Mouse (Mus musculus) G1E (cell line): ENCODE measurements around the gene Nf2. TPM values are rescaled to one million over a fixed set of nuclear protein-coding genes. Genes with fewer than 3 reads are reported as not detected.

Source experiments
- ATAC-seq: 2 replicates; pipeline ENCODE4 v1.8.0; 2016; ENCODE audit warnings: mild to moderate bottlenecking; ENCODE audit not compliant: insufficient number of reproducible peaks, poor library complexity, low FRiP score, severe bottlenecking; ENCODE audit errors: extremely low read depth
- DNase-seq: peaks from one replicate; pipeline ENCODE4 v3.0.0; 2012; ENCODE audit warnings: low spot score
- H3K27me3 ChIP-seq: 2 replicates; pipeline ENCODE4 v1.6.1; 2012; ENCODE audit warnings: mild to moderate bottlenecking, low read length, inconsistent platforms; ENCODE audit not compliant: insufficient read depth
- H3K36me3 ChIP-seq: replicated peaks from 2 replicates; pipeline ENCODE3; 2012; ENCODE audit warnings: mild to moderate bottlenecking, inconsistent platforms
- H3K4me1 ChIP-seq: 2 replicates; pipeline ENCODE4 v1.6.1; 2012; ENCODE audit warnings: low read depth, low read length, inconsistent platforms, mixed read lengths; ENCODE audit not compliant: insufficient read depth
- H3K4me3 ChIP-seq: 2 replicates; pipeline ENCODE4 v1.5.1; 2012; ENCODE audit warnings: low read depth, mild to moderate bottlenecking, inconsistent platforms, low read length, moderate library complexity, mixed read lengths
- H3K9me3 ChIP-seq: replicated peaks from 2 replicates; pipeline ENCODE4 v1.6.1; 2012; ENCODE audit warnings: inconsistent platforms
- CTCF ChIP-seq: IDR thresholded peaks from 2 replicates; pipeline ENCODE4 v1.5.1; 2012; ENCODE audit warnings: low read depth, low read length, inconsistent platforms, mixed read lengths
- GATA1 ChIP-seq: IDR thresholded peaks from 2 replicates; pipeline ENCODE4 v1.6.1; 2012; ENCODE audit warnings: borderline replicate concordance, low read length, inconsistent platforms, mixed read lengths
- GATA2 ChIP-seq: IDR thresholded peaks from 2 replicates; pipeline ENCODE4 v1.6.1; 2012; ENCODE audit warnings: low read depth, low read length, inconsistent platforms, borderline replicate concordance
- POLR2AphosphoS5 ChIP-seq: IDR thresholded peaks from 2 replicates; pipeline ENCODE4 v1.6.1; 2012; ENCODE audit warnings: low read depth, low read length, inconsistent platforms; ENCODE audit not compliant: insufficient replicate concordance
- TAL1 ChIP-seq: conservative IDR thresholded peaks from 2 replicates; pipeline ENCODE4 v1.6.1; 2012; ENCODE audit warnings: low read depth, low read length, inconsistent platforms, mixed read lengths
- polyA plus RNA-seq: library from polyadenylated mRNA; stranded (reverse); fragments of >175 nt; gene quantifications from 2 replicates; pipeline ENCODE4 v1.2.3, GENCODE M21; 2012
- total RNA-seq, 2 experiments: library from RNA; stranded (forward) in 1 of 2; stranded (reverse) in 1 of 2; fragments of 200-1000 nt in 1 of 2; fragments of >200 nt in 1 of 2; fragmentation: Nextera tagmentation in 1 of 2; gene quantifications; 2 replicates each; pipeline ENCODE4 v1.2.3; 2014 to 2017

The Nf2 gene
- total and polyA plus RNA-seq, 3 experiments, result 43.3 to 62.2 (median 49.7) TPM

GRCm38 (mm10) chr11:4764476-4764875 lies 84.9 kb downstream of the Nf2 start:
- no peak for DNase-seq
- Histone ChIP-seq H3K4me1 (no peaks in the 10 kb centered on the region), H3K27me3 (peaks cover 20% of the 10 kb centered on the region; the same call in 1 of the 2 replicates), H3K36me3 (peaks cover 49% of the 10 kb centered on the region), H3K9me3 (no peaks in the 10 kb centered on the region), H3K4me3 (no peak overlapping the region)
- ATAC-seq, result no peak
- TF ChIP-seq GATA2, result no peak

- ATAC-seq (no peak), DNase-seq (no peak)
- TF ChIP-seq TAL1 (no peak), GATA2 (no peak), POLR2AphosphoS5 (no peak), GATA1 (no peak), CTCF (no peak)
- no peak overlapping the region for H3K4me3 ChIP-seq
- H3K27me3 ChIP-seq, result peaks cover 20% of the 10 kb centered on the region; the same call in 1 of the 2 replicates
- H3K4me1 ChIP-seq, result no peaks in the 10 kb centered on the region
- no peaks in the 10 kb centered on the region for H3K9me3 ChIP-seq
- H3K36me3 ChIP-seq, result peaks cover 41% of the 10 kb centered on the region
Observed at GRCm38 (mm10) chr11:4763631-4764030, 85.7 kb downstream of the Nf2 start.

GRCm38 (mm10) chr11:4762511-4762910 lies 86.8 kb downstream of the Nf2 start:
- no peak overlapping the region for H3K4me3 ChIP-seq
- no peaks in the 10 kb centered on the region for H3K9me3 ChIP-seq
- H3K4me1 ChIP-seq, result no peaks in the 10 kb centered on the region
- DNase-seq, result no peak
- peaks cover 22% of the 10 kb centered on the region; the same call in 1 of the 2 replicates for H3K27me3 ChIP-seq
- no peak for TF ChIP-seq TAL1
- no peak for TF ChIP-seq POLR2AphosphoS5
- TF ChIP-seq GATA2, result no peak
- TF ChIP-seq GATA1, result no peak
- no peak for TF ChIP-seq CTCF
- no peak for ATAC-seq
- H3K36me3 ChIP-seq, result peaks cover 29% of the 10 kb centered on the region

- TF ChIP-seq GATA2, result no peak
- no peaks in the 10 kb centered on the region for H3K4me1 ChIP-seq
- peaks cover 24% of the 10 kb centered on the region for H3K36me3 ChIP-seq
- DNase-seq (no peak), ATAC-seq (no peak)
- peaks cover 25% of the 10 kb centered on the region; the same call in 1 of the 2 replicates for H3K27me3 ChIP-seq
- no peaks in the 10 kb centered on the region for H3K9me3 ChIP-seq
- no peak overlapping the region for H3K4me3 ChIP-seq
Observed at GRCm38 (mm10) chr11:4761991-4762390, 87.3 kb downstream of the Nf2 start.

GRCm38 (mm10) chr11:4760438-4760837 lies 88.9 kb downstream of the Nf2 start:
- peaks cover 11% of the 10 kb centered on the region for H3K36me3 ChIP-seq
- H3K9me3 ChIP-seq, result no peaks in the 10 kb centered on the region
- H3K27me3 ChIP-seq, result peaks cover 32% of the 10 kb centered on the region; the same call in 1 of the 2 replicates
- no peak for TF ChIP-seq CTCF
- no peak for TF ChIP-seq POLR2AphosphoS5
- no peak for TF ChIP-seq TAL1
- no peak for TF ChIP-seq GATA2
- no peak for TF ChIP-seq GATA1
- no peaks in the 10 kb centered on the region for H3K4me1 ChIP-seq
- H3K4me3 ChIP-seq, result no peak overlapping the region
- DNase-seq (no peak), ATAC-seq (no peak)

GRCm38 (mm10) chr11:4757789-4758158 lies 91.6 kb downstream of the Nf2 start:
- ATAC-seq (no peak), DNase-seq (no peak)
- H3K27me3 ChIP-seq, result peaks cover 36% of the 10 kb centered on the region; the same call in 1 of the 2 replicates
- TF ChIP-seq GATA2 (no peak), CTCF (no peak), POLR2AphosphoS5 (no peak), TAL1 (no peak), GATA1 (no peak)
- no peaks in the 10 kb centered on the region for H3K36me3 ChIP-seq
- H3K9me3 ChIP-seq, result peaks cover 3% of the 10 kb centered on the region
- no peak overlapping the region for H3K4me3 ChIP-seq
- H3K4me1 ChIP-seq, result no peaks in the 10 kb centered on the region
